Mouse (Mus musculus) liver, embryonic 15.5 days (tissue): Measurements from ENCODE around the gene Kcnt2. TPM values are rescaled to one million over a fixed set of nuclear protein-coding genes. Genes with fewer than 3 reads are reported as not detected.

Experiments used
- ATAC-seq: fragments of 200-750 bp; cut with Nextera tagmentation; 2 replicates; pipeline ENCODE4 v1.8.0; 2017; ENCODE audit warnings: moderate number of reproducible peaks, mild to moderate bottlenecking, moderate library complexity; ENCODE audit not compliant: insufficient read depth
- H3K27ac ChIP-seq: fragments of 300-500 bp; sonication (generic); replicated peaks from 2 replicates; pipeline ENCODE4 v1.5.1; 2015; ENCODE audit warnings: mild to moderate bottlenecking, inconsistent platforms
- H3K27me3 ChIP-seq: fragments of 300-500 bp; sonication (generic); 2 replicates; pipeline ENCODE4 v1.6.1; 2015; ENCODE audit warnings: mild to moderate bottlenecking, inconsistent platforms
- H3K36me3 ChIP-seq: fragments of 300-500 bp; sonication (generic); replicated peaks from 2 replicates; pipeline ENCODE4 v1.6.1; 2015; ENCODE audit warnings: moderate library complexity, mild to moderate bottlenecking, inconsistent platforms
- H3K4me1 ChIP-seq: fragments of 300-500 bp; sonication (generic); replicated peaks from 2 replicates; pipeline ENCODE4 v1.6.1; 2015; ENCODE audit warnings: inconsistent platforms
- H3K4me2 ChIP-seq: fragments of 300-500 bp; sonication (generic); 2 replicates; pipeline ENCODE4 v1.6.1; 2015; ENCODE audit warnings: moderate library complexity, mild to moderate bottlenecking, inconsistent platforms
- H3K4me3 ChIP-seq: fragments of 300-500 bp; sonication (generic); replicated peaks from 2 replicates; pipeline ENCODE4 v1.5.1; 2015; ENCODE audit warnings: mild to moderate bottlenecking, inconsistent platforms
- H3K9ac ChIP-seq: fragments of 300-500 bp; sonication (generic); 2 replicates; pipeline ENCODE4 v1.6.1; 2015; ENCODE audit warnings: moderate library complexity, mild to moderate bottlenecking, inconsistent platforms
- H3K9me3 ChIP-seq: fragments of 300-500 bp; sonication (generic); replicated peaks from 2 replicates; pipeline ENCODE4 v1.6.1; 2016; ENCODE audit warnings: inconsistent platforms
- WGBS: fragments of 180-500 bp; shearing (Covaris S2); methylation state at CpG from one replicate; pipeline ENCODE4 v1.1.7; 2015; ENCODE audit warnings: mixed read lengths; ENCODE audit not compliant: insufficient replicate concordance; 5-methylcytosine and 5-hydroxymethylcytosine counted together
- polyA plus RNA-seq: library from polyadenylated mRNA; unstranded; fragments of >200 nt; fragmentation: Nextera tagmentation; extraction: Ambion mirVana; gene quantifications from 2 replicates; pipeline ENCODE4 v1.2.1, GENCODE M21; 2015

Kcnt2 gene
- polyA plus RNA-seq, 1 experiment from 2014 or later = 0.10 TPM

DNA sequence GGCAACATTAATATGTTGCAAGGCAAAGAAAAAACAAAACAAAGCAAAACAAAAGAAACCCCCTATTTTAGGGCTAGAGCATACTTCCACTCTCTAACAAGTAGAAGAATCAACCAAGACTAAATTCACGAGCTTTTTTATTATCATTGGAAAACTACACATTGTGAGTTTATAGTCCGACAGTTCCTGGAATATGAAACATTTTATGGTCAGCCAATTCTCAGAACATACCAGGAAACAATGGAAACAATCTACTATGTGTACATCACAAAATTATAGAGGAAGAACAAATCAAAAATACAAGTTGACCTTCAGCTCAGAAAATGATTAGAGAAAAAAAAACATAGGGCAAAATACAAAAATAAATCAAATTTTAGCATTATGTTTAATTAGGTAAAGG lies 368.9 kb downstream of the Kcnt2 start:
- 50% methylated on average over 2 of the region's 2 CpGs for WGBS

DNA sequence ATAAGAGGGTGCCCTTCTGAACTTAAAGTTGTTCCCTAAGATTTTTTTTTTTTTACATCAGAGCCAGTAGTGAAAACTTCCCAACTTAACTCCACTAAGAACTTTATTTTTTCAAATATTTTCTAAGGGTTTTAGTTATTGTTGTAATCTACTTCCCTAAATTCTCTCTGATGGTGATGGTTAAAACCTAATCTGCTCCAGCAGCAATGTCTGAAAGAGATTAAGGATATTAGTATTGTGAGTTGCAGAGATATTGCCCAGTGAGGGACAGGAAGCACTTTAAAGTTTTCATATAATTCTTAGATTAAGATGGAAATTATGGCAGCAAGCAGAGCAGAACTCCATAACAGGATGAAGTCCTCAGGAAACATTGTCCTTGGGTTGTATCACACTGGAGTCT lies 372.2 kb downstream of the Kcnt2 start:
- no peak for ATAC-seq
- Histone ChIP-seq H3K9me3 (no peaks in the 10 kb centered on the region), H3K36me3 (no peaks in the 10 kb centered on the region), H3K27ac (no peak overlapping the region), H3K4me2 (no peak overlapping the region), H3K9ac (no peak overlapping the region), H3K4me3 (no peak overlapping the region), H3K27me3 (no peaks in the 10 kb centered on the region), H3K4me1 (no peaks in the 10 kb centered on the region)

More for the DNA sequence above, 368.9 kb downstream of the Kcnt2 start:
- H3K9ac ChIP-seq = no peak overlapping the region
- no peak overlapping the region for H3K4me2 ChIP-seq
- no peaks in the 10 kb centered on the region for H3K4me1 ChIP-seq
- H3K27ac ChIP-seq = no peak overlapping the region
- H3K9me3 ChIP-seq = no peaks in the 10 kb centered on the region
- ATAC-seq = no peak
- no peaks in the 10 kb centered on the region for H3K36me3 ChIP-seq
- no peak overlapping the region for H3K4me3 ChIP-seq
- no peaks in the 10 kb centered on the region for H3K27me3 ChIP-seq

GRCm38 (mm10) chr1:140624918-140625317 lies 379.0 kb downstream of the Kcnt2 start:
- Histone ChIP-seq H3K4me3 (no peak overlapping the region), H3K4me2 (no peak overlapping the region), H3K9ac (no peak overlapping the region), H3K36me3 (no peaks in the 10 kb centered on the region), H3K9me3 (no peaks in the 10 kb centered on the region), H3K27ac (no peak overlapping the region), H3K27me3 (no peaks in the 10 kb centered on the region), H3K4me1 (no peaks in the 10 kb centered on the region)
- ATAC-seq = no peak

- Histone ChIP-seq H3K9ac (no peak overlapping the region), H3K27me3 (no peaks in the 10 kb centered on the region), H3K4me2 (no peak overlapping the region), H3K27ac (no peak overlapping the region), H3K4me3 (no peak overlapping the region), H3K36me3 (no peaks in the 10 kb centered on the region), H3K4me1 (no peaks in the 10 kb centered on the region), H3K9me3 (no peaks in the 10 kb centered on the region)
- WGBS = 45% methylated on average over 3 of the region's 3 CpGs
- no peak for ATAC-seq
Measured at GRCm38 (mm10) chr1:140659607-140660340, 413.8 kb downstream of the Kcnt2 start.

DNA sequence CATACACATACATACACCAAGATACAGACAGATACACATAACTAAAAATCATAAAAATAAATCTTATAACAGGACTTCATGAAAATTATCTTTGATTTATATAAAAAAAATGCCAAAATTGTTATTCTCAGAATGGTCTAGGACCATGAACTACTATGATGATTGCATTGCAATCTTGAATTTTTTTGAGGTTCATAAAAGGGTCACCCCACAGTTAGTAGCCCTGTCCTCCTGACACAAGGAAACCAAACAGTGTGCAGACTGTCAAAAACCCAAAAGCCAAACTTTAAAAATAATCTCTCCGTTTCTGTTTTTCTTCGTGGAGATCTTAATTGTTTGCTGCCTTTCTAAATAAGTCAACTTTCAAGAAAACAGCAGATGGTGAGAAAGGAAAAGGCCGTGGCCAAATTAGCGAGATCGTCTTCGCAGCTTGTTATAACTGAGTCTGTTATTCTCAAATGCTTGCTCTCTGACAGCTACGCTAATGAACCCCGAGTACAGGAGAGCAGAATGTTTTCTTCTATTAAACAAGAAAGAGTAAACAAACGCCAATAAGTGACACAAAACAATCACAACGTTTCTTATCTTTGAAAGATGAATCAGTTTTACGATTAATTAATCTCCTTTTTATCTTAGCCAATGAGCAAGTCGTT lies 414.9 kb downstream of the Kcnt2 start:
- Histone ChIP-seq H3K27ac (no peak overlapping the region), H3K27me3 (no peaks in the 10 kb centered on the region), H3K9ac (no peak overlapping the region), H3K9me3 (no peaks in the 10 kb centered on the region), H3K36me3 (no peaks in the 10 kb centered on the region), H3K4me3 (no peak overlapping the region), H3K4me2 (no peak overlapping the region), H3K4me1 (no peaks in the 10 kb centered on the region)
- no peak for ATAC-seq
- 41% methylated on average over 12 of the region's 12 CpGs for WGBS

DNA sequence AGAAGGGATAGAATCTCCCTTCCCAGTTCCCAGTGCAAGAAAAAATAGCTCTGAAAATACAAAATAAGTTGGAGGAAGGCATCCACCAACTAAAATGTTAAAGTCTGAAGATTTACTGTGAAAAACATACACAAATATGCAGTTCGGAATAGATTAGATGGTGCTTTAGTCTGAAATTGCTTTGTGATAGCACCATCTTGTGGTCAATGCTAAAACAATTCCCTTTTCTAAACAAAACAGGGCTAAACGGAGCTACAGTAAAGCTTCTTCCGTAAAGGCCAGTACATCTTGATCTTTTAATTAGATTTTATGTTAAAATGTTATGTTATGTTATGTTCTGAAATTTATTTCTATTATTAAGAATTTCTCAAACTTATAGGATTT lies 415.4 kb downstream of the Kcnt2 start:
- no peaks in the 10 kb centered on the region for H3K4me1 ChIP-seq
- H3K36me3 ChIP-seq = no peaks in the 10 kb centered on the region
- no peak overlapping the region for H3K4me2 ChIP-seq
- H3K27me3 ChIP-seq = no peaks in the 10 kb centered on the region
- no peak for ATAC-seq
- H3K27ac ChIP-seq = no peak overlapping the region
- H3K9ac ChIP-seq = no peak overlapping the region
- H3K4me3 ChIP-seq = no peak overlapping the region
- 23% methylated on average over 3 of the region's 3 CpGs for WGBS
- no peaks in the 10 kb centered on the region for H3K9me3 ChIP-seq

Other genes with a start within 250 kb of the Kcnt2 start
- gene Cfh, start 62.4 kb upstream of the Kcnt2 start, polyA plus RNA-seq = 15.8 and 17.1 TPM in 2 replicates